Mouse (Mus musculus) small intestine, adult 2 months (tissue): Measurements from ENCODE around the gene Pm20d1.

ENCODE experiments used
- CTCF ChIP-seq: fragments of 200-500 bp; IDR thresholded peaks from 2 replicates; pipeline ENCODE4 v1.5.1; 2012; ENCODE audit warnings: low read depth, mild to moderate bottlenecking, control low read depth, inconsistent platforms, low read length, moderate library complexity, mixed read lengths; ENCODE audit not compliant: insufficient replicate concordance, insufficient read length; ENCODE audit errors: extremely low read depth
- POLR2A ChIP-seq: fragments of 200-500 bp; IDR thresholded peaks from 2 replicates; pipeline ENCODE4 v1.6.1; 2012; ENCODE audit warnings: low read depth, mild to moderate bottlenecking, control low read depth, inconsistent platforms, low read length, moderate library complexity

- TF ChIP-seq CTCF (no peak), POLR2A (no peak)
Observed at GRCm38 (mm10) chr1:131809651-131810050, 12.5 kb downstream of the Pm20d1 start.
